Mouse (Mus musculus): ENCODE measurements around the gene Trh. TPM values are rescaled to one million over a fixed set of nuclear protein-coding genes. Genes with fewer than 3 reads are reported as not detected.

Trh gene
- polyA plus RNA-seq, 1 experiment from 2014 or later = 6.3 TPM

GRCm38 (mm10) chr6:92253253-92253870 lies 8.9 kb upstream of the Trh start:
- Histone ChIP-seq H3K9ac (no peak overlapping the region), H3K36me3 (replicated peaks) (no peaks in the 10 kb centered on the region), H3K9me3 (no peaks in the 10 kb centered on the region), H3K4me3 (no peak overlapping the region), H3K4me2 (no peak overlapping the region), H3K27me3 (replicated peaks) (no peaks in the 10 kb centered on the region), H3K27ac (no peak overlapping the region), H3K4me1 (no peaks in the 10 kb centered on the region)
- ATAC-seq (replicated peaks) = no peak
- WGBS = 84% methylated on average over 3 of the region's 3 CpGs

DNA sequence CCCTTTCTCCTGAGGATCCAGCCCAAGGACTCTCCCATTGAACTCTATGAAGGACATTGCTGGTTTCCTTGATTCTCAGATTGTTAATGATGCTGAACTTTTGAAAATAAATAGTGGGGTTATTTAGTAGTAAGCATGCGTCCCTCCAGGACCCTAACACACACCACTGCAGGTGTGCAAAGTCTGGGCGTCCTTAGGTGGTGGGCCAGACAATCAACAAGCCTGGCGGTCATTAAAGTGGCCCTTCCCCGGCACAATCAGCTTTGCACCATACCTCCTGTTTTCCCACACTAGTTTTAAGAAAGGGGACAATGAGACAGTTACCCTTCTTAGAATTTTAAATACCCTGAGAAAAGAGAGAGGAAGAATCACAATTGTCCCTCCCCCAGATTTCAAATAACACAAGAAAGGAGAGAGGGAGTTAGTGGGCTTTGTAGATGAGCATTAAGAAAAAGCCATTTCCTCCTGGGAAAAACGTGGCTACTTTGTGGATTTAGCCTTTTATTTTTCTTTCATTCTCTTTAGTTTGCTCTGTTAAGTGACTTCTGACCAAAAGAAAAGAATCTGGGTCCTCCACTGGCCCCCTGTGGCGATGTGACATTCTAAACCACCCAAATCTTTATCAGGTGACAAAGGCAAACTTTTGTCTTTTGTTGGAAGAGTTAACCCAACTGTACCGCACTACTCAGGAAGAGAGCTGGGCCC lies 2.9 kb upstream of the Trh start:
- 6% methylated on average over 7 of the region's 7 CpGs for WGBS
- H3K9me3 ChIP-seq = no peaks in the 10 kb centered on the region
- no peaks in the 10 kb centered on the region for H3K36me3 ChIP-seq (replicated peaks)
- ATAC-seq (replicated peaks) = no peak
- H3K27ac ChIP-seq = no peak overlapping the region
- no peak overlapping the region for H3K9ac ChIP-seq
- peaks cover 3% of the 10 kb centered on the region; the same call in 1 of the 2 replicates for H3K4me1 ChIP-seq
- H3K4me2 ChIP-seq = no peak overlapping the region
- H3K27me3 ChIP-seq (replicated peaks) = peaks cover 29% of the 10 kb centered on the region
- no peak overlapping the region for H3K4me3 ChIP-seq

DNA sequence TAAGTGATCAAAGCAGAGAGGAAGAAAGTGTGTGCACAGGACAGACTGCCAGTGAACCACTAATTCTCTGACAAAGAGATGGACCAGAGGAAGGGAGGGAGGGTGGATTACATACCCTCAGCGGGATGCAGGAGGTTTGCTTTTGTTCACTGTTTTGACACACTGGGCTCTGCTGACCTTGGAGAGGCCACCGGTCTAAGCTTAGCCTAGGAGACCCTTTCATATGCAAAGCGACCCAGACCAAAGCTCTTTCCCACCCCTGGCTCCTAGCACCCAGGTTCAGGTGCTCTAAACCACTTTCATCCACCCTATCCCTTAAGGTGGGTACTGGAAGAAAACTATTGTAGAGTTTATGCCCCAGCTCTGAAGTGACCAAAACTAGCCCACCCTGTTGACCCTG lies 1.9 kb upstream of the Trh start:
- Histone ChIP-seq H3K9ac (no peak overlapping the region), H3K4me1 (peaks cover 3% of the 10 kb centered on the region; the same call in 1 of the 2 replicates), H3K27me3 (replicated peaks) (peaks cover 29% of the 10 kb centered on the region), H3K9me3 (no peaks in the 10 kb centered on the region), H3K4me3 (no peak overlapping the region), H3K36me3 (replicated peaks) (no peaks in the 10 kb centered on the region), H3K4me2 (no peak overlapping the region), H3K27ac (no peak overlapping the region)
- WGBS = 1% methylated on average over 3 of the region's 3 CpGs
- ATAC-seq (replicated peaks) = no peak

- Histone ChIP-seq H3K36me3 (replicated peaks) (no peaks in the 10 kb centered on the region), H3K27me3 (replicated peaks) (peaks cover 29% of the 10 kb centered on the region), H3K9ac (no peak overlapping the region), H3K4me1 (peaks cover 3% of the 10 kb centered on the region; the same call in 1 of the 2 replicates), H3K9me3 (no peaks in the 10 kb centered on the region), H3K4me3 (no peak overlapping the region), H3K27ac (no peak overlapping the region), H3K4me2 (no peak overlapping the region)
- peak; percentile 95 for ATAC-seq (replicated peaks)
- WGBS = 66% methylated on average over 3 of the region's 3 CpGs
Observed at GRCm38 (mm10) chr6:92241178-92241906, 3.1 kb downstream of the Trh start.

DNA sequence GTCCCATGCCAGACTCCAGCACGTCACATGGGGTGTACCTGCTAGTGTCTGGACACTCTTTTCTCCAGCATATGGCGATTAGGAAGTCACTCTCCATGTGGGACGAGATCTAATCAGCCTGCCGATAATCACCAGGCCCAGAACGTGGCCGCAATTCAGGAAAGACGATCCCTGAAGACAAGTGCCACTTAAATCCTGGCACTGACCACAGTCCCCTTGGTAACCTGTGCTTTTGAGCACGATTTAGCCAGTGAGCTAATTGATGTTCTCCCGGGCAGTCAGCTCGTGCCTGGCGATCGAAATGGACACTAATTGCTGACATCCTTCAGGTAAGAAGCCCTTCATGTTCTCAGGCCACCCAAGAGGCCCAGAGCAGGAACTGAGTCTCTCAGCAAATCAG lies 9.4 kb downstream of the Trh start:
- H3K4me1 ChIP-seq = no peaks in the 10 kb centered on the region
- no peak overlapping the region for H3K4me2 ChIP-seq
- H3K27ac ChIP-seq = no peak overlapping the region
- H3K27me3 ChIP-seq (replicated peaks) = no peaks in the 10 kb centered on the region
- H3K36me3 ChIP-seq (replicated peaks) = no peaks in the 10 kb centered on the region
- WGBS = 64% methylated on average over 12 of the region's 12 CpGs
- no peak overlapping the region for H3K9ac ChIP-seq
- H3K4me3 ChIP-seq = no peak overlapping the region
- no peaks in the 10 kb centered on the region for H3K9me3 ChIP-seq
- no peak for ATAC-seq (replicated peaks)

GRCm38 (mm10) chr6:92231762-92232161 lies 12.7 kb downstream of the Trh start:
- H3K4me2 ChIP-seq = no peak overlapping the region
- no peak overlapping the region for H3K27ac ChIP-seq
- H3K36me3 ChIP-seq (replicated peaks) = no peaks in the 10 kb centered on the region
- no peak overlapping the region for H3K9ac ChIP-seq
- no peaks in the 10 kb centered on the region for H3K9me3 ChIP-seq
- no peaks in the 10 kb centered on the region for H3K4me1 ChIP-seq
- WGBS = 77% methylated on average over 4 of the region's 4 CpGs
- H3K27me3 ChIP-seq (replicated peaks) = no peaks in the 10 kb centered on the region
- H3K4me3 ChIP-seq = no peak overlapping the region
- no peak for ATAC-seq (replicated peaks)

GRCm38 (mm10) chr6:92231356-92231755 lies 13.1 kb downstream of the Trh start:
- Histone ChIP-seq H3K27ac (no peak overlapping the region), H3K9me3 (no peaks in the 10 kb centered on the region), H3K4me2 (no peak overlapping the region), H3K36me3 (replicated peaks) (no peaks in the 10 kb centered on the region), H3K4me3 (no peak overlapping the region), H3K27me3 (replicated peaks) (no peaks in the 10 kb centered on the region), H3K4me1 (no peaks in the 10 kb centered on the region), H3K9ac (no peak overlapping the region)
- WGBS = 65% methylated on average over 1 of the region's 1 CpGs
- ATAC-seq (replicated peaks) = no peak

- Histone ChIP-seq H3K4me3 (no peak overlapping the region), H3K27ac (no peak overlapping the region), H3K4me1 (no peaks in the 10 kb centered on the region), H3K36me3 (replicated peaks) (no peaks in the 10 kb centered on the region), H3K9ac (no peak overlapping the region), H3K27me3 (replicated peaks) (no peaks in the 10 kb centered on the region), H3K9me3 (no peaks in the 10 kb centered on the region), H3K4me2 (no peak overlapping the region)
- 96% methylated on average over 2 of the region's 2 CpGs for WGBS
- no peak for ATAC-seq (replicated peaks)
Observed at GRCm38 (mm10) chr6:92229586-92229985, 14.9 kb downstream of the Trh start.

- H3K27me3 ChIP-seq (replicated peaks) = no peaks in the 10 kb centered on the region
Observed at GRCm38 (mm10) chr6:92229103-92229502, 15.3 kb downstream of the Trh start.

DNA sequence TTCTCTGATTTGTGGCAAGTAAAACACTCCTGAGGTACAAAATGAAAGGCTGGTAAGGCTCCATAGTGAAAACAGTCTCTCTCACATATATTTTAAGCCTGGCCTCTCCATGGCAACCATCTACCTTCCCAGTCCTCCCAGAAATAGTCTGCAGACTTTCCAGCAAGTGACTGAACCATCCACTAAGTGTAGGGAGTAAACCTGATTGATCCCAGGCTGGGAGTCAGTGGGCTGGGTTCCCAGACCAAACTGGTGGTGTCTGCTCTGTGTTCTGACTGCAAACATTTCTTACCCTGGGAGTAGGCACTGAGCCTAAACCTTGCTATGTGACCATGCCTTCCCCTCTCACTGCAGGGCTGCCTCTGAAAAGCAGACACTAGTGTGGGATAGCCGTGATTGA lies 19.5 kb downstream of the Trh start:
- no peaks in the 10 kb centered on the region for H3K4me1 ChIP-seq
- H3K4me3 ChIP-seq = no peak overlapping the region
- H3K4me2 ChIP-seq = no peak overlapping the region
- H3K27ac ChIP-seq = no peak overlapping the region
- H3K9me3 ChIP-seq = no peaks in the 10 kb centered on the region
- WGBS = 73% methylated on average over 1 of the region's 1 CpGs
- H3K9ac ChIP-seq = no peak overlapping the region
- H3K27me3 ChIP-seq (replicated peaks) = no peaks in the 10 kb centered on the region
- no peaks in the 10 kb centered on the region for H3K36me3 ChIP-seq (replicated peaks)
- ATAC-seq (replicated peaks) = no peak

More at GRCm38 (mm10) chr6:92229103-92229502, 15.3 kb downstream of the Trh start:
- no peaks in the 10 kb centered on the region for H3K9me3 ChIP-seq
- H3K27ac ChIP-seq = no peak overlapping the region
- no peak for ATAC-seq (replicated peaks)
- no peaks in the 10 kb centered on the region for H3K4me1 ChIP-seq
- H3K4me2 ChIP-seq = no peak overlapping the region
- no peak overlapping the region for H3K4me3 ChIP-seq
- no peaks in the 10 kb centered on the region for H3K36me3 ChIP-seq (replicated peaks)
- H3K9ac ChIP-seq = no peak overlapping the region

- no peak overlapping the region for H3K27ac ChIP-seq
- no peaks in the 10 kb centered on the region for H3K4me1 ChIP-seq
- H3K4me2 ChIP-seq = no peak overlapping the region
- 91% methylated on average over 3 of the region's 3 CpGs for WGBS
- ATAC-seq (replicated peaks) = no peak
- H3K27me3 ChIP-seq (replicated peaks) = no peaks in the 10 kb centered on the region
- H3K4me3 ChIP-seq = no peak overlapping the region
- no peaks in the 10 kb centered on the region for H3K9me3 ChIP-seq
- no peak overlapping the region for H3K9ac ChIP-seq
- H3K36me3 ChIP-seq (replicated peaks) = no peaks in the 10 kb centered on the region
Observed at GRCm38 (mm10) chr6:92222021-92222420, 22.4 kb downstream of the Trh start.

DNA sequence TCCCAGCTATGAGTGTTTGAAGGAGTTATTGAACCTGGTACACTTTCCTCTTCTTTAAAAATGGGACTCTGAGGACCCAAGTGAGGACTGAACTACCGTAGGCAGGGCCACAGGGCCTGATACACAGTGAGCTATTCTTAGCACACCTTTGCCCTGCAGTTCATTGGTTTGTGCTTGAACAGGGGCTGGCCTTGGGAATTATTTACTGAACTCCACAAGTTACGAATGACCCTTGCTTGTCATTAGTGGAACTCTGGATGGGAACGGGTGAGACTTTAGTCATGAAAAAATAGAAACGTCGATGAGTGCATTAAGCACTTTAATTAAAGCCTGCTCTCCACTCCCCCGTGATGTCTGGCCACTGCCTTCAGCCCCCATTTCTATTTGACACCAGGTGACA lies 22.8 kb downstream of the Trh start:
- H3K4me3 ChIP-seq = no peak overlapping the region
- no peak overlapping the region for H3K9ac ChIP-seq
- no peak for ATAC-seq (replicated peaks)
- H3K27ac ChIP-seq = no peak overlapping the region
- H3K9me3 ChIP-seq = no peaks in the 10 kb centered on the region
- no peaks in the 10 kb centered on the region for H3K36me3 ChIP-seq (replicated peaks)
- H3K4me2 ChIP-seq = no peak overlapping the region
- no peaks in the 10 kb centered on the region for H3K27me3 ChIP-seq (replicated peaks)
- no peaks in the 10 kb centered on the region for H3K4me1 ChIP-seq
- 82% methylated on average over 6 of the region's 6 CpGs for WGBS

Measured in midbrain, embryonic 15.5 days (tissue).